Mouse (Mus musculus) erythroblast, embryonic 14.5 days (primary cell): ENCODE measurements around the gene Glrp1.

ENCODE experiments used
- GATA1 ChIP-seq: IDR thresholded peaks from 2 replicates; pipeline ENCODE4 v1.6.1; 2012; ENCODE audit warnings: low read length, inconsistent platforms, mixed read lengths
- TAL1 ChIP-seq: IDR thresholded peaks from 3 replicates; pipeline ENCODE4 v1.6.1; 2012; ENCODE audit warnings: low read length, inconsistent platforms, mixed read lengths

- TF ChIP-seq TAL1 (no peak), GATA1 (no peak)
These were observed 29.3 kb downstream of the Glrp1 start for GRCm38 (mm10) chr1:88480594-88480993.
